Mouse (Mus musculus): ENCODE measurements around the gene Kazn. TPM values are rescaled to one million over a fixed set of nuclear protein-coding genes. Genes with fewer than 3 reads are reported as not detected.

Kazn gene
- polyA plus RNA-seq, 1 experiment = not detected

- no peaks in the 10 kb centered on the region for H3K79me3 ChIP-seq (ENCODE audit: low read depth)
- H3K36me3 ChIP-seq (ENCODE audit: control insufficient read depth, insufficient read depth) = no peaks in the 10 kb centered on the region
- no peaks in the 10 kb centered on the region for H3K79me2 ChIP-seq (ENCODE audit: control insufficient read depth, insufficient read depth)
- no peaks in the 10 kb centered on the region for H3K27me3 ChIP-seq (ENCODE audit: control insufficient read depth, insufficient read depth, insufficient read length)
- no peak overlapping the region for H3ac ChIP-seq (ENCODE audit: control insufficient read depth, insufficient read length, low read depth)
- TF ChIP-seq MAX (IDR thresholded peaks at IDR 0.05) (no peak), FOSL1 (IDR thresholded peaks at IDR 0.05; ENCODE audit: insufficient read depth, low read length, poor library complexity, severe bottlenecking) (no peak), CTCF (IDR thresholded peaks at IDR 0.05; ENCODE audit: control insufficient read depth, insufficient read depth, insufficient read length) (no peak), MYOD1 (IDR thresholded peaks at IDR 0.05; ENCODE audit: control insufficient read depth, insufficient read length, low read depth) (no peak), CEBPB (IDR thresholded peaks at IDR 0.05; ENCODE audit: low read depth) (no peak), MYOG (IDR thresholded peaks at IDR 0.05; ENCODE audit: control insufficient read depth, extremely low read depth, insufficient read length) (no peak), USF1 (IDR thresholded peaks at IDR 0.05; ENCODE audit: low read depth) (no peak)
- H3K4me3 ChIP-seq (ENCODE audit: insufficient read depth, poor library complexity, severe bottlenecking) = no peak overlapping the region
Observed at GRCm38 (mm10) chr4:142165363-142165762, 73.8 kb downstream of the Kazn start.

- Histone ChIP-seq H3K27me3 (ENCODE audit: control insufficient read depth, insufficient read depth, insufficient read length) (no peaks in the 10 kb centered on the region), H3K79me2 (ENCODE audit: control insufficient read depth, insufficient read depth) (no peaks in the 10 kb centered on the region), H3ac (ENCODE audit: control insufficient read depth, insufficient read length, low read depth) (no peak overlapping the region)
Observed at GRCm38 (mm10) chr4:142164386-142164785, 74.8 kb downstream of the Kazn start.

GRCm38 (mm10) chr4:142163862-142164261 is 75.3 kb downstream of the Kazn start:
- Histone ChIP-seq H3K27me3 (ENCODE audit: control insufficient read depth, insufficient read depth, insufficient read length) (no peaks in the 10 kb centered on the region), H3K4me3 (ENCODE audit: insufficient read depth, poor library complexity, severe bottlenecking) (no peak overlapping the region), H3K36me3 (ENCODE audit: control insufficient read depth, insufficient read depth) (no peaks in the 10 kb centered on the region), H3K79me2 (ENCODE audit: control insufficient read depth, insufficient read depth) (no peaks in the 10 kb centered on the region), H3K79me3 (ENCODE audit: low read depth) (no peaks in the 10 kb centered on the region), H3ac (ENCODE audit: control insufficient read depth, insufficient read length, low read depth) (no peak overlapping the region)
- TF ChIP-seq MAX (IDR thresholded peaks at IDR 0.05) = no peak
- no peak for TF ChIP-seq MYOG (IDR thresholded peaks at IDR 0.05; ENCODE audit: control insufficient read depth, extremely low read depth, insufficient read length)
- TF ChIP-seq FOSL1 (IDR thresholded peaks at IDR 0.05; ENCODE audit: insufficient read depth, low read length, poor library complexity, severe bottlenecking) = no peak
- TF ChIP-seq CTCF (IDR thresholded peaks at IDR 0.05; ENCODE audit: control insufficient read depth, insufficient read depth, insufficient read length) = no peak
- TF ChIP-seq MYOD1 (IDR thresholded peaks at IDR 0.05; ENCODE audit: control insufficient read depth, insufficient read length, low read depth) = no peak
- TF ChIP-seq USF1 (IDR thresholded peaks at IDR 0.05; ENCODE audit: low read depth) = no peak
- TF ChIP-seq CEBPB (IDR thresholded peaks at IDR 0.05; ENCODE audit: low read depth) = no peak

More at GRCm38 (mm10) chr4:142164386-142164785, 74.8 kb downstream of the Kazn start:
- no peak overlapping the region for H3K4me3 ChIP-seq (ENCODE audit: insufficient read depth, poor library complexity, severe bottlenecking)
- no peaks in the 10 kb centered on the region for H3K36me3 ChIP-seq (ENCODE audit: control insufficient read depth, insufficient read depth)
- no peaks in the 10 kb centered on the region for H3K79me3 ChIP-seq (ENCODE audit: low read depth)
- TF ChIP-seq MAX (IDR thresholded peaks at IDR 0.05) (no peak), MYOD1 (IDR thresholded peaks at IDR 0.05; ENCODE audit: control insufficient read depth, insufficient read length, low read depth) (no peak), FOSL1 (IDR thresholded peaks at IDR 0.05; ENCODE audit: insufficient read depth, low read length, poor library complexity, severe bottlenecking) (no peak), CTCF (IDR thresholded peaks at IDR 0.05; ENCODE audit: control insufficient read depth, insufficient read depth, insufficient read length) (no peak), USF1 (IDR thresholded peaks at IDR 0.05; ENCODE audit: low read depth) (no peak), MYOG (IDR thresholded peaks at IDR 0.05; ENCODE audit: control insufficient read depth, extremely low read depth, insufficient read length) (no peak), CEBPB (IDR thresholded peaks at IDR 0.05; ENCODE audit: low read depth) (no peak)

- no peaks in the 10 kb centered on the region for H3K36me3 ChIP-seq (ENCODE audit: control insufficient read depth, insufficient read depth)
- no peak overlapping the region for H3ac ChIP-seq (ENCODE audit: control insufficient read depth, insufficient read length, low read depth)
- no peak for TF ChIP-seq USF1 (IDR thresholded peaks at IDR 0.05; ENCODE audit: low read depth)
- TF ChIP-seq CEBPB (IDR thresholded peaks at IDR 0.05; ENCODE audit: low read depth) = no peak
- no peak for TF ChIP-seq MYOG (IDR thresholded peaks at IDR 0.05; ENCODE audit: control insufficient read depth, extremely low read depth, insufficient read length)
- no peak for TF ChIP-seq CTCF (IDR thresholded peaks at IDR 0.05; ENCODE audit: control insufficient read depth, insufficient read depth, insufficient read length)
- no peak for TF ChIP-seq FOSL1 (IDR thresholded peaks at IDR 0.05; ENCODE audit: insufficient read depth, low read length, poor library complexity, severe bottlenecking)
- TF ChIP-seq MYOD1 (IDR thresholded peaks at IDR 0.05; ENCODE audit: control insufficient read depth, insufficient read length, low read depth) = no peak
- no peak for TF ChIP-seq MAX (IDR thresholded peaks at IDR 0.05)
- no peaks in the 10 kb centered on the region for H3K27me3 ChIP-seq (ENCODE audit: control insufficient read depth, insufficient read depth, insufficient read length)
- H3K79me3 ChIP-seq (ENCODE audit: low read depth) = no peaks in the 10 kb centered on the region
- no peaks in the 10 kb centered on the region for H3K79me2 ChIP-seq (ENCODE audit: control insufficient read depth, insufficient read depth)
- H3K4me3 ChIP-seq (ENCODE audit: insufficient read depth, poor library complexity, severe bottlenecking) = no peak overlapping the region
Observed at GRCm38 (mm10) chr4:142162729-142163128, 76.5 kb downstream of the Kazn start.

- Histone ChIP-seq H3K79me2 (ENCODE audit: control insufficient read depth, insufficient read depth) (no peaks in the 10 kb centered on the region), H3K36me3 (ENCODE audit: control insufficient read depth, insufficient read depth) (no peaks in the 10 kb centered on the region), H3K4me3 (ENCODE audit: insufficient read depth, poor library complexity, severe bottlenecking) (no peak overlapping the region), H3K27me3 (ENCODE audit: control insufficient read depth, insufficient read depth, insufficient read length) (no peaks in the 10 kb centered on the region), H3K79me3 (ENCODE audit: low read depth) (no peaks in the 10 kb centered on the region), H3ac (ENCODE audit: control insufficient read depth, insufficient read length, low read depth) (no peak overlapping the region)
- TF ChIP-seq FOSL1 (IDR thresholded peaks at IDR 0.05; ENCODE audit: insufficient read depth, low read length, poor library complexity, severe bottlenecking) = no peak
- TF ChIP-seq CTCF (IDR thresholded peaks at IDR 0.05; ENCODE audit: control insufficient read depth, insufficient read depth, insufficient read length) = no peak
- no peak for TF ChIP-seq MYOG (IDR thresholded peaks at IDR 0.05; ENCODE audit: control insufficient read depth, extremely low read depth, insufficient read length)
- TF ChIP-seq MYOD1 (IDR thresholded peaks at IDR 0.05; ENCODE audit: control insufficient read depth, insufficient read length, low read depth) = no peak
- no peak for TF ChIP-seq MAX (IDR thresholded peaks at IDR 0.05)
- no peak for TF ChIP-seq CEBPB (IDR thresholded peaks at IDR 0.05; ENCODE audit: low read depth)
- no peak for TF ChIP-seq USF1 (IDR thresholded peaks at IDR 0.05; ENCODE audit: low read depth)
Observed at GRCm38 (mm10) chr4:142162102-142162501, 77.1 kb downstream of the Kazn start.

GRCm38 (mm10) chr4:142160041-142160440 is 79.2 kb downstream of the Kazn start:
- Histone ChIP-seq H3K36me3 (ENCODE audit: control insufficient read depth, insufficient read depth) (no peaks in the 10 kb centered on the region), H3ac (ENCODE audit: control insufficient read depth, insufficient read length, low read depth) (no peak overlapping the region), H3K27me3 (ENCODE audit: control insufficient read depth, insufficient read depth, insufficient read length) (no peaks in the 10 kb centered on the region), H3K79me3 (ENCODE audit: low read depth) (no peaks in the 10 kb centered on the region), H3K79me2 (ENCODE audit: control insufficient read depth, insufficient read depth) (no peaks in the 10 kb centered on the region), H3K4me3 (ENCODE audit: insufficient read depth, poor library complexity, severe bottlenecking) (no peak overlapping the region)
- no peak for TF ChIP-seq CEBPB (IDR thresholded peaks at IDR 0.05; ENCODE audit: low read depth)
- TF ChIP-seq CTCF (IDR thresholded peaks at IDR 0.05; ENCODE audit: control insufficient read depth, insufficient read depth, insufficient read length) = no peak
- no peak for TF ChIP-seq MYOD1 (IDR thresholded peaks at IDR 0.05; ENCODE audit: control insufficient read depth, insufficient read length, low read depth)
- no peak for TF ChIP-seq MYOG (IDR thresholded peaks at IDR 0.05; ENCODE audit: control insufficient read depth, extremely low read depth, insufficient read length)
- no peak for TF ChIP-seq MAX (IDR thresholded peaks at IDR 0.05)
- no peak for TF ChIP-seq FOSL1 (IDR thresholded peaks at IDR 0.05; ENCODE audit: insufficient read depth, low read length, poor library complexity, severe bottlenecking)
- TF ChIP-seq USF1 (IDR thresholded peaks at IDR 0.05; ENCODE audit: low read depth) = no peak

Measured in C2C12 (cell line).